Mouse (Mus musculus): ENCODE results near the gene Styk1.
"Not testable (repeated sequence)": the region's sequence is repeated elsewhere in the genome, so short reads cannot be mapped to it uniquely, and the experiment has no call there.

Styk1 gene

GRCm38 (mm10) chr6:131292991-131293788, 60.2 kb downstream of the Styk1 start, which contains the start of gene Magohb:
Magohb (minus strand) TSS chr6:131293244.
- peak; percentile 92 for DNase-seq (ENCODE audit: low spot score in 2 of 2)

- DNase-seq (ENCODE audit: low spot score in 2 of 2), result no peak
Measured at GRCm38 (mm10) chr6:131292276-131292990, 61.0 kb downstream of the Styk1 start.

- DNase-seq (ENCODE audit: low spot score in 2 of 2), result peak in 1 of 2 experiments; percentile 41
Measured at GRCm38 (mm10) chr6:131290430-131290829, 63.0 kb downstream of the Styk1 start.

- not testable (repeated sequence) for DNase-seq (ENCODE audit: low spot score in 2 of 2)
Measured at GRCm38 (mm10) chr6:131278160-131278559, 75.2 kb downstream of the Styk1 start.

- DNase-seq (ENCODE audit: low spot score in 2 of 2), result no peak
Measured at GRCm38 (mm10) chr6:131276659-131277058, 76.7 kb downstream of the Styk1 start.

- DNase-seq (ENCODE audit: low spot score in 2 of 2), result no peak
Measured at GRCm38 (mm10) chr6:131272311-131272710, 81.1 kb downstream of the Styk1 start.

GRCm38 (mm10) chr6:131270312-131270711, 83.1 kb downstream of the Styk1 start:
- no peak for DNase-seq (ENCODE audit: low spot score in 2 of 2)

- no peak for DNase-seq (ENCODE audit: low spot score in 2 of 2)
Measured at GRCm38 (mm10) chr6:131269599-131269998, 83.8 kb downstream of the Styk1 start.

- no peak for DNase-seq (ENCODE audit: low spot score in 2 of 2)
Measured at GRCm38 (mm10) chr6:131264175-131264574, 89.2 kb downstream of the Styk1 start.

DNA sequence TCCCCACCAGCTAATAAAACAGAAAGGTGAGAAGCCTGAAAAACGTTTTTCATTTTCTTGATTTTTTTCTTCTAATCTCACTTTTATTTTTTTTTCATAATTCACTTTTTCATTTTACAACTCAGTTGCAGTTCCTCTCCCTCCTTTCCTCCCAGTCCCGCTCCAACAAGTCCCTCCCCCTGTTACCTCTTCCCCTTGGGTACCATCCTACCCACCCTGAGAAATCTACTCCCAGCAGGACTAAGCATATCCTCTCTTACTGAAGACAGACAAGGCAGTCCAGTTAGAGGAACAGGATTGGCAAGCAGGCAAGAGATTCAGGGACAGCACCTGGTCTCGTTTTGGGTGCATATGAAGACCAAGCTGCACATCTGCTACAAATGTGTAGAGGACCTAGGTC, 90.6 kb downstream of the Styk1 start:
- DNase-seq (ENCODE audit: low spot score in 2 of 2), result no peak

- no peak for DNase-seq (ENCODE audit: low spot score in 2 of 2)
Measured at GRCm38 (mm10) chr6:131262009-131262408, 91.4 kb downstream of the Styk1 start.

Measured in spleen, postnatal 10 days (tissue).